Mouse (Mus musculus) natural killer cell, adult 2 months (primary cell): ENCODE results near the gene Srarp.

ENCODE experiments used
- DNase-seq, 2 experiments: peaks; one replicate each; pipeline ENCODE4 v3.0.0; 2022; ENCODE audit warnings: low spot score in 2 of 2

Srarp gene

GRCm38 (mm10) chr4:141435974-141436373, at the start of gene Srarp:
Gene Srarp, minus strand, starts transcription at chr4:141436105.
- DNase-seq: no peak

- no peak for DNase-seq
Observed at GRCm38 (mm10) chr4:141484071-141484470, 48.2 kb upstream of the Srarp start.

GRCm38 (mm10) chr4:141479411-141479810, 43.5 kb upstream of the Srarp start:
- DNase-seq: no peak

GRCm38 (mm10) chr4:141478794-141479193, 42.9 kb upstream of the Srarp start:
- DNase-seq: no peak

GRCm38 (mm10) chr4:141478225-141478624, 42.3 kb upstream of the Srarp start:
- no peak for DNase-seq

- peak in 1 of 2 experiments; percentile 87 for DNase-seq
Observed at GRCm38 (mm10) chr4:141477681-141478102, 41.8 kb upstream of the Srarp start.

- no peak for DNase-seq
Observed at GRCm38 (mm10) chr4:141474431-141474830, 38.5 kb upstream of the Srarp start.

GRCm38 (mm10) chr4:141472641-141473321, 36.9 kb upstream of the Srarp start:
- no peak for DNase-seq

GRCm38 (mm10) chr4:141471491-141471890, 35.6 kb upstream of the Srarp start:
- DNase-seq: no peak

GRCm38 (mm10) chr4:141469343-141469742, 33.4 kb upstream of the Srarp start:
- no peak for DNase-seq

GRCm38 (mm10) chr4:141468576-141468975, 32.7 kb upstream of the Srarp start:
- DNase-seq: no peak

GRCm38 (mm10) chr4:141467581-141467927, 31.6 kb upstream of the Srarp start:
- DNase-seq: no peak

GRCm38 (mm10) chr4:141466844-141467580, 31.1 kb upstream of the Srarp start:
- DNase-seq: no peak

GRCm38 (mm10) chr4:141466289-141466795, 30.4 kb upstream of the Srarp start:
- no peak for DNase-seq

GRCm38 (mm10) chr4:141465512-141466288, 29.8 kb upstream of the Srarp start:
- no peak for DNase-seq

GRCm38 (mm10) chr4:141464722-141465121, 28.8 kb upstream of the Srarp start:
- DNase-seq: no peak

GRCm38 (mm10) chr4:141463472-141463871, 27.6 kb upstream of the Srarp start:
- DNase-seq: no peak

GRCm38 (mm10) chr4:141461576-141461975, 25.7 kb upstream of the Srarp start:
- no peak for DNase-seq

- DNase-seq: no peak
Observed at GRCm38 (mm10) chr4:141461088-141461487, 25.2 kb upstream of the Srarp start.

- DNase-seq: no peak
Observed at GRCm38 (mm10) chr4:141460481-141460880, 24.6 kb upstream of the Srarp start.

GRCm38 (mm10) chr4:141459766-141460165, 23.9 kb upstream of the Srarp start:
- DNase-seq: no peak

GRCm38 (mm10) chr4:141458888-141459287, 23.0 kb upstream of the Srarp start:
- DNase-seq: no peak
